Mouse (Mus musculus) ES-Bruce4 (cell line): ENCODE data around the gene Serbp1.

Source experiments
- CTCF ChIP-seq: IDR thresholded peaks from one replicate; pipeline ENCODE4 v1.8.1; 2011; ENCODE audit warnings: low read depth, low read length
- EP300 ChIP-seq: IDR thresholded peaks from 2 replicates; pipeline ENCODE4 v1.6.1; 2011; ENCODE audit warnings: low read depth, low read length; ENCODE audit not compliant: insufficient read depth
- POLR2A ChIP-seq: IDR thresholded peaks from one replicate; pipeline ENCODE4 v1.8.1; 2011; ENCODE audit warnings: low read length; ENCODE audit not compliant: insufficient read depth

- no peak for TF ChIP-seq CTCF
- TF ChIP-seq POLR2A, result no peak
- TF ChIP-seq EP300, result no peak
Observed at GRCm38 (mm10) chr6:67301230-67301629, 63.3 kb downstream of the Serbp1 start.
